Comparison of ENCODE assay signal across 8 mouse cellular contexts in the genomic region with DNA sequence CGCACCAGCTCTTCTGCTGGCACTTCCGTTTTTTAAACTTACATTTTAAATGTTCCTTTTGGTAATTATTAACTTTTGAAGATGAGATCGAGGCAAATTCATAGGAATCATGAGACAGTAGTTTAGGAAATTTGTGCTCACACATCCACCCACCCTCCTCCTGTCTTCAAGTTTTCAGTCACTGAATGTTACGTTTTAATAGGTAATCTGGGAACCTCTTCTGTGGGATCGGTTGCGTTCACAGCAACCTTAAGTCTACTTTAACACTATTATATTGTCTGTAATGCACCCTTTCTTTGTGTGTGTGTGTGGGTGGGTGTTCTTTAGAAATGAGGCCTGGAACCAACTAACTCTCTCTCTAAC. TPM values are rescaled to one million over a fixed set of nuclear protein-coding genes. Genes with fewer than 3 reads are reported as not detected.
DNase-seq lines count a peak whose midpoint lies in the region; ATAC-seq and TF ChIP-seq lines count a peak whose summit lies in the region.

No protein-coding gene starts in this region.

- no peak overlapping the region for H3K27ac ChIP-seq in heart, embryonic 16.5 days (ENCODE audit: low read length)
- H3K27ac ChIP-seq in MEL (ENCODE audit: control insufficient read depth, low read depth, low read length) (peak overlapping the region; percentile 72), macrophage (peak overlapping the region; percentile 52)
- peak overlapping the region; percentile 96; the same call in 1 of the 2 replicates for H3K27ac ChIP-seq in hindbrain, embryonic 10.5 days

- H3K27me3 ChIP-seq in heart, embryonic 16.5 days (ENCODE audit: control insufficient read depth, insufficient read depth, low read length), result no peaks in the 10 kb centered on the region
- H3K27me3 ChIP-seq in MEL (ENCODE audit: control insufficient read depth in 1 of 2, insufficient read depth in 2 of 2, low read length in 2 of 2), result no peaks in the 10 kb centered on the region
- H3K27me3 ChIP-seq in hindbrain, embryonic 10.5 days (ENCODE audit: insufficient read depth, poor library complexity, severe bottlenecking), result peaks cover 8% of the 10 kb centered on the region

- no peak for TF ChIP-seq CTCF in MEL (IDR thresholded peaks at IDR 0.05 in 2 of 3, conservative IDR thresholded peaks at IDR 0.05 in 1 of 3; ENCODE audit: control insufficient read depth in 1 of 3, insufficient read depth in 1 of 3, low read depth in 2 of 3, low read length in 3 of 3, poor library complexity in 1 of 3, severe bottlenecking in 1 of 3)

- H3K4me1 ChIP-seq in heart, embryonic 16.5 days (ENCODE audit: control insufficient read depth, insufficient read depth, low read length), result peaks cover 6% of the 10 kb centered on the region
- peaks cover 15 to 16% of the 10 kb centered on the region in 2 experiments for H3K4me1 ChIP-seq in MEL (ENCODE audit: control insufficient read depth in 1 of 2, insufficient read depth in 2 of 2, low read length in 2 of 2)
- H3K4me1 ChIP-seq in hindbrain, embryonic 10.5 days (replicated peaks), result peaks cover 18% of the 10 kb centered on the region

- intact Hi-C loops in heart, postnatal 36 days (cut with DNase I), result loop anchor here (2.0 to 10.0 kb wide), 3 partner anchors 234 to 1670 kb away; a partner anchor contains a TSS

- no peaks in the 10 kb centered on the region for H3K9me3 ChIP-seq in heart, embryonic 16.5 days (replicated peaks; ENCODE audit: control insufficient read depth, low read length)
- no peaks in the 10 kb centered on the region for H3K9me3 ChIP-seq in MEL (replicated peaks; ENCODE audit: insufficient read depth, low read length)
- H3K9me3 ChIP-seq in hindbrain, embryonic 10.5 days, result no peaks in the 10 kb centered on the region

- DNase-seq in heart, postnatal 36 days, result no peak
- DNase-seq in MEL (ENCODE audit: low read depth, low spot score), result no peak
- DNase-seq in hindbrain, embryonic 10.5 days (ENCODE audit: low spot score), result no peak
- DNase-seq in testis, postnatal 10 days (ENCODE audit: low spot score), result no peak
- no peak for DNase-seq in adrenal gland, adult 2 months
- no peak for DNase-seq in gastrocnemius, postnatal 25 days

- WGBS in heart, embryonic 16.5 days, result 23% methylated on average over 6 of the region's 6 CpGs
- 14% methylated on average over 6 of the region's 6 CpGs for WGBS in hindbrain, embryonic 10.5 days
- 45% methylated on average over 6 of the region's 6 CpGs for WGBS in macrophage (ENCODE audit: missing documents)

- peak overlapping the region; percentile 76 for H3K4me2 ChIP-seq in heart, embryonic 16.5 days (ENCODE audit: low read depth, low read length)

- TF ChIP-seq RAD21 in MEL (IDR thresholded peaks at IDR 0.05; ENCODE audit: low read depth, low read length), result no peak

- no peak for TF ChIP-seq EP300 in MEL (IDR thresholded peaks at IDR 0.05; ENCODE audit: low read depth in 1 of 2, low read length in 2 of 2)

- TF ChIP-seq POLR2A in MEL (IDR thresholded peaks at IDR 0.05; ENCODE audit: control insufficient read depth in 1 of 2, insufficient read depth in 1 of 2, low read depth in 1 of 2, low read length in 2 of 2, poor library complexity in 1 of 2), result no peak

- peak overlapping the region; percentile 90 for H3K9ac ChIP-seq in heart, embryonic 16.5 days (ENCODE audit: low read length)
- peak overlapping the region; percentile 94 for H3K9ac ChIP-seq in MEL (ENCODE audit: control insufficient read depth, low read depth, low read length, poor library complexity, severe bottlenecking)

- H3K4me3 ChIP-seq in heart, embryonic 16.5 days (ENCODE audit: low read length), result peak overlapping the region; percentile 89
- H3K4me3 ChIP-seq in MEL (ENCODE audit: control insufficient read depth in 1 of 2, insufficient read depth in 1 of 2, low read depth in 2 of 2, low read length in 2 of 2) (peak overlapping the region; percentile 75 to 85), macrophage (ENCODE audit: inconsistent target) (peak overlapping the region; percentile 5; the same call in 1 of the 2 replicates)
- H3K4me3 ChIP-seq in hindbrain, embryonic 10.5 days, result peak overlapping the region; percentile 88

- H3K36me3 ChIP-seq in heart, embryonic 16.5 days (ENCODE audit: control insufficient read depth, insufficient read depth), result no peaks in the 10 kb centered on the region
- peaks cover 0 to 18% of the 10 kb centered on the region in 2 experiments; a peak in 2 of 4 replicates for H3K36me3 ChIP-seq in MEL (ENCODE audit: control insufficient read depth in 1 of 2, insufficient read depth in 2 of 2, low read length in 2 of 2)
- H3K36me3 ChIP-seq in hindbrain, embryonic 10.5 days, result no peaks in the 10 kb centered on the region
- H3K36me3 ChIP-seq in macrophage (ENCODE audit: inconsistent target), result no peaks in the 10 kb centered on the region

- H3K79me2 ChIP-seq in MEL (ENCODE audit: control insufficient read depth, insufficient read depth, low read length, poor library complexity) (peaks cover 24% of the 10 kb centered on the region), macrophage (ENCODE audit: inconsistent target) (peaks cover 38% of the 10 kb centered on the region)

- no peak for ATAC-seq in heart, embryonic 16.5 days (replicated peaks; ENCODE audit: extremely low read depth, insufficient read depth, low FRiP score)

TF ChIP-seq in MEL, 35 proteins besides CTCF, POLR2A, EP300 and RAD21:
- TF ChIP-seq ZMIZ1 (IDR thresholded peaks at IDR 0.05; ENCODE audit: low read depth, low read length) (no peak), USF1 (IDR thresholded peaks at IDR 0.05; ENCODE audit: low read depth, low read length) (no peak), TCF12 (IDR thresholded peaks at IDR 0.05; ENCODE audit: low read depth, low read length) (no peak), BHLHE40 (IDR thresholded peaks at IDR 0.05; ENCODE audit: borderline replicate concordance, low read depth, low read length) (no peak), GABPA (IDR thresholded peaks at IDR 0.05; ENCODE audit: low read depth, low read length) (no peak), TAL1 (IDR thresholded peaks at IDR 0.05; ENCODE audit: low read length) (no peak), MAZ (IDR thresholded peaks at IDR 0.05; ENCODE audit: low read depth, low read length) (no peak), POLR2AphosphoS2 (IDR thresholded peaks at IDR 0.05; ENCODE audit: low read length) (no peak), SIN3A (IDR thresholded peaks at IDR 0.05; ENCODE audit: low read length) (no peak), ZNF384 (IDR thresholded peaks at IDR 0.05; ENCODE audit: low read depth, low read length) (no peak), ZC3H11A (IDR thresholded peaks at IDR 0.05; ENCODE audit: low read depth, low read length) (no peak), MEF2A (IDR thresholded peaks at IDR 0.05; ENCODE audit: extremely low read depth, insufficient replicate concordance, low read depth, low read length, poor library complexity, severe bottlenecking) (no peak), RCOR1 (IDR thresholded peaks at IDR 0.05; ENCODE audit: low read depth, low read length) (no peak), NRF1 (IDR thresholded peaks at IDR 0.05; ENCODE audit: insufficient read depth, low read depth, low read length, poor library complexity, severe bottlenecking) (no peak), NELFE (IDR thresholded peaks at IDR 0.05; ENCODE audit: low read depth, low read length) (no peak), ZKSCAN1 (IDR thresholded peaks at IDR 0.05; ENCODE audit: low read depth, low read length) (no peak), SMC3 (IDR thresholded peaks at IDR 0.05; ENCODE audit: low read depth, low read length) (no peak)

RNA-seq across cellular contexts. Expression of a gene that starts 0.3 kb away (rescaled TPM):
- 11.3 and 14.7 TPM in 2 replicates for polyA plus RNA-seq in heart, embryonic 16.5 days (2015; fragmentation: Nextera tagmentation; extraction: Ambion mirVana)
- 10 to 100 TPM; 17.0 to 22.7 TPM for total RNA-seq in heart, postnatal 36 days (2021)
- 6.8 and 9.4 TPM in 2 replicates for total RNA-seq in MEL (2012; rRNA removed)
- polyA plus RNA-seq in MEL (2012; ENCODE audit: insufficient read depth in 1 of 2, insufficient read length in 2 of 2, low read depth in 1 of 2, low replicate concordance in 2 of 2, missing spikeins in 1 of 2) (100 to 1,000 TPM in 1 of 2 experiments, 10 to 100 TPM in 1; 10.9 to 101 TPM), macrophage (2018) (8.2 to 13.8 TPM (median 13.5 TPM) in 3 replicates)
- 16.1 and 20.9 TPM in 2 replicates for polyA plus RNA-seq in hindbrain, embryonic 10.5 days (2016; fragmentation: Nextera tagmentation; extraction: Ambion mirVana)
- 1,000 to 10,000 TPM in 1 of 26 experiments, 100 to 1,000 TPM in 25; 342 to 1,153 (median 525) TPM for total RNA-seq in macrophage (2018; cell fraction: chromatin; rRNA removed)
- 10 to 100 TPM; 13.8 to 42.5 (median 25.0) TPM for total RNA-seq in macrophage (2018; cell fraction: cytosol; rRNA removed)
- total RNA-seq in macrophage (2018; cell fraction: nucleus; rRNA removed), result 1,000 to 10,000 TPM in 1 of 26 experiments, 100 to 1,000 TPM in 25; 179 to 1,389 (median 338) TPM
- 10 to 100 TPM; 28.4 to 35.9 TPM for total RNA-seq in adrenal gland, adult 2 months (2021)
- polyA plus RNA-seq in adrenal gland, adult 2 months (2012; rRNA removed), result 9.4 and 10.5 TPM in 2 replicates
- 10 to 100 TPM; 16.3 to 27.4 TPM for total RNA-seq in gastrocnemius, postnatal 25 days (2021)

Comparison
In these comparisons a context has a peak if more than half of its experiments do, and no peak if none do; other contexts are left out.
1. H3K4me3 ChIP-seq: peak in every context shown above with its lines; median percentile 89 in heart, embryonic 16.5 days; 88 in hindbrain, embryonic 10.5 days; 80 in MEL; 5 in macrophage.